Mouse (Mus musculus): ENCODE data around the gene Nup107. TPM values are rescaled to one million over a fixed set of nuclear protein-coding genes. Genes with fewer than 3 reads are reported as not detected.
A peak's percentile ranks its signal among the peaks of the same experiment; 100 is the strongest.

Gene Nup107
- polyA plus RNA-seq, 1 experiment from 2014 or later: 84.0 TPM

- Histone ChIP-seq H3K9me3 (no peaks in the 10 kb centered on the region), H3K4me1 (peaks cover 28% of the 10 kb centered on the region), H3K4me3 (no peak overlapping the region), H3K27me3 (ENCODE audit: insufficient read depth, poor library complexity, severe bottlenecking) (no peaks in the 10 kb centered on the region), H3K36me3 (peaks cover 3% of the 10 kb centered on the region; the same call in 1 of the 2 replicates), H3K27ac (no peak overlapping the region)
- 83% methylated on average over 3 of the region's 3 CpGs for WGBS
- DNase-seq (ENCODE audit: low spot score): peak; percentile 58
Measured at GRCm38 (mm10) chr10:117714048-117714545, 78.4 kb downstream of the Nup107 start.

GRCm38 (mm10) chr10:117713466-117713865, 79.0 kb downstream of the Nup107 start:
- peaks cover 7% of the 10 kb centered on the region; the same call in 1 of the 2 replicates for H3K36me3 ChIP-seq
- peak; percentile 61 for DNase-seq (ENCODE audit: low spot score)
- peaks cover 28% of the 10 kb centered on the region for H3K4me1 ChIP-seq
- 93% methylated on average over 8 of the region's 8 CpGs for WGBS
- no peaks in the 10 kb centered on the region for H3K27me3 ChIP-seq (ENCODE audit: insufficient read depth, poor library complexity, severe bottlenecking)
- no peak overlapping the region for H3K4me3 ChIP-seq
- H3K9me3 ChIP-seq: no peaks in the 10 kb centered on the region
- H3K27ac ChIP-seq: no peak overlapping the region

- no peaks in the 10 kb centered on the region for H3K27me3 ChIP-seq (ENCODE audit: insufficient read depth, poor library complexity, severe bottlenecking)
- no peak for DNase-seq (ENCODE audit: low spot score)
- peaks cover 22% of the 10 kb centered on the region for H3K4me1 ChIP-seq
- no peak overlapping the region for H3K27ac ChIP-seq
- 90% methylated on average over 9 of the region's 9 CpGs for WGBS
- H3K9me3 ChIP-seq: no peaks in the 10 kb centered on the region
- no peak overlapping the region for H3K4me3 ChIP-seq
- peaks cover 12% of the 10 kb centered on the region for H3K36me3 ChIP-seq
Measured at GRCm38 (mm10) chr10:117712871-117713270, 79.6 kb downstream of the Nup107 start.

- Histone ChIP-seq H3K4me1 (peaks cover 17% of the 10 kb centered on the region), H3K4me3 (no peak overlapping the region), H3K36me3 (peaks cover 18% of the 10 kb centered on the region), H3K27me3 (ENCODE audit: insufficient read depth, poor library complexity, severe bottlenecking) (no peaks in the 10 kb centered on the region), H3K9me3 (no peaks in the 10 kb centered on the region), H3K27ac (no peak overlapping the region)
- 85% methylated on average over 9 of the region's 9 CpGs for WGBS
- DNase-seq (ENCODE audit: low spot score): no peak
Measured at GRCm38 (mm10) chr10:117712191-117712754, 80.2 kb downstream of the Nup107 start.

- peak overlapping the region; percentile 92 for H3K4me3 ChIP-seq
- peaks cover 26% of the 10 kb centered on the region for H3K36me3 ChIP-seq
- no peaks in the 10 kb centered on the region for H3K27me3 ChIP-seq (ENCODE audit: insufficient read depth, poor library complexity, severe bottlenecking)
- peaks cover 17% of the 10 kb centered on the region; the same call in 1 of the 2 replicates for H3K4me1 ChIP-seq
- H3K9me3 ChIP-seq: no peaks in the 10 kb centered on the region
- 58% methylated on average over 5 of the region's 5 CpGs for WGBS
- peak; percentile 74 for DNase-seq (ENCODE audit: low spot score)
- peak overlapping the region; percentile 100; the same call in 1 of the 2 replicates for H3K27ac ChIP-seq
Measured at GRCm38 (mm10) chr10:117711408-117711807, 81.1 kb downstream of the Nup107 start.

- H3K4me1 ChIP-seq: peaks cover 17% of the 10 kb centered on the region; the same call in 1 of the 2 replicates
- H3K4me3 ChIP-seq: peak within 1 kb of the TSS; percentile 92
- WGBS: under 1% methylated on average over 52 of the region's 52 CpGs
- H3K27me3 ChIP-seq (ENCODE audit: insufficient read depth, poor library complexity, severe bottlenecking): no peaks in the 10 kb centered on the region
- peak within 1 kb of the TSS; percentile 100 for H3K27ac ChIP-seq
- DNase-seq (ENCODE audit: low spot score): peak; percentile 94
- peaks cover 30% of the 10 kb centered on the region for H3K36me3 ChIP-seq
- H3K9me3 ChIP-seq: no peaks in the 10 kb centered on the region
Measured at GRCm38 (mm10) chr10:117710604-117711141, 81.8 kb downstream of the Nup107 start, which contains the start of gene Mdm2. TSS of gene Mdm2 (minus strand) at chr10:117710758.

- DNase-seq (ENCODE audit: low spot score): peak; percentile 94
- peaks cover 36% of the 10 kb centered on the region for H3K36me3 ChIP-seq
- peak overlapping the region; percentile 92 for H3K4me3 ChIP-seq
- H3K27ac ChIP-seq: peak overlapping the region; percentile 100
- under 1% methylated on average over 57 of the region's 71 CpGs for WGBS
- H3K27me3 ChIP-seq (ENCODE audit: insufficient read depth, poor library complexity, severe bottlenecking): no peaks in the 10 kb centered on the region
- peaks cover 17% of the 10 kb centered on the region; the same call in 1 of the 2 replicates for H3K4me1 ChIP-seq
- H3K9me3 ChIP-seq: no peaks in the 10 kb centered on the region
Measured at GRCm38 (mm10) chr10:117709930-117710603, 82.4 kb downstream of the Nup107 start.

GRCm38 (mm10) chr10:117709326-117709830, 83.1 kb downstream of the Nup107 start:
- 48% methylated on average over 12 of the region's 12 CpGs for WGBS
- peak overlapping the region; percentile 100 for H3K27ac ChIP-seq
- H3K4me3 ChIP-seq: peak overlapping the region; percentile 92
- H3K27me3 ChIP-seq (ENCODE audit: insufficient read depth, poor library complexity, severe bottlenecking): no peaks in the 10 kb centered on the region
- DNase-seq (ENCODE audit: low spot score): no peak
- no peaks in the 10 kb centered on the region for H3K9me3 ChIP-seq
- peaks cover 43% of the 10 kb centered on the region for H3K36me3 ChIP-seq
- peaks cover 17% of the 10 kb centered on the region; the same call in 1 of the 2 replicates for H3K4me1 ChIP-seq

GRCm38 (mm10) chr10:117708856-117709255, 83.6 kb downstream of the Nup107 start:
- DNase-seq (ENCODE audit: low spot score): no peak
- Histone ChIP-seq H3K9me3 (no peaks in the 10 kb centered on the region), H3K36me3 (peaks cover 47% of the 10 kb centered on the region), H3K4me1 (peaks cover 17% of the 10 kb centered on the region; the same call in 1 of the 2 replicates), H3K27ac (no peak overlapping the region), H3K4me3 (peak overlapping the region; percentile 92), H3K27me3 (ENCODE audit: insufficient read depth, poor library complexity, severe bottlenecking) (no peaks in the 10 kb centered on the region)
- 85% methylated on average over 9 of the region's 9 CpGs for WGBS

GRCm38 (mm10) chr10:117708376-117708775, 84.1 kb downstream of the Nup107 start:
- H3K36me3 ChIP-seq: peaks cover 52% of the 10 kb centered on the region
- 97% methylated on average over 2 of the region's 2 CpGs for WGBS
- no peak overlapping the region for H3K4me3 ChIP-seq
- no peak overlapping the region for H3K27ac ChIP-seq
- DNase-seq (ENCODE audit: low spot score): no peak
- peaks cover 17% of the 10 kb centered on the region; the same call in 1 of the 2 replicates for H3K4me1 ChIP-seq
- H3K27me3 ChIP-seq (ENCODE audit: insufficient read depth, poor library complexity, severe bottlenecking): no peaks in the 10 kb centered on the region
- H3K9me3 ChIP-seq: no peaks in the 10 kb centered on the region

GRCm38 (mm10) chr10:117707114-117707838, 85.2 kb downstream of the Nup107 start:
- H3K4me1 ChIP-seq: peaks cover 17% of the 10 kb centered on the region; the same call in 1 of the 2 replicates
- 90% methylated on average over 2 of the region's 2 CpGs for WGBS
- no peaks in the 10 kb centered on the region for H3K9me3 ChIP-seq
- no peak for DNase-seq (ENCODE audit: low spot score)
- H3K27me3 ChIP-seq (ENCODE audit: insufficient read depth, poor library complexity, severe bottlenecking): no peaks in the 10 kb centered on the region
- H3K36me3 ChIP-seq: peaks cover 63% of the 10 kb centered on the region
- H3K27ac ChIP-seq: no peak overlapping the region
- H3K4me3 ChIP-seq: no peak overlapping the region

- no peak overlapping the region for H3K27ac ChIP-seq
- H3K27me3 ChIP-seq (ENCODE audit: insufficient read depth, poor library complexity, severe bottlenecking): no peaks in the 10 kb centered on the region
- no peak overlapping the region for H3K4me3 ChIP-seq
- no peak for DNase-seq (ENCODE audit: low spot score)
- WGBS: 89% methylated on average over 6 of the region's 6 CpGs
- peaks cover 71% of the 10 kb centered on the region for H3K36me3 ChIP-seq
- H3K4me1 ChIP-seq: peaks cover 11% of the 10 kb centered on the region; the same call in 1 of the 2 replicates
- no peaks in the 10 kb centered on the region for H3K9me3 ChIP-seq
Measured at GRCm38 (mm10) chr10:117706440-117706839, 86.1 kb downstream of the Nup107 start.
